Mouse (Mus musculus) embryonic facial prominence, embryonic 13.5 days (tissue): ENCODE results near the gene Cryzl2. TPM values are rescaled to one million over a fixed set of nuclear protein-coding genes. Genes with fewer than 3 reads are reported as not detected.

Source experiments
- ATAC-seq: fragments of 200-750 bp; cut with Nextera tagmentation; 2 replicates; pipeline ENCODE4 v1.8.0; 2017; ENCODE audit warnings: low read depth; ENCODE audit not compliant: insufficient number of reproducible peaks, insufficient read depth, low FRiP score, low TSS enrichment
- H3K27ac ChIP-seq: fragments of 300-500 bp; sonication (generic); 2 replicates; pipeline ENCODE4 v1.5.1; 2015; ENCODE audit warnings: moderate library complexity, mild to moderate bottlenecking, inconsistent platforms
- H3K27me3 ChIP-seq: fragments of 300-500 bp; sonication (generic); 2 replicates; pipeline ENCODE4 v1.6.1; 2015; ENCODE audit warnings: mild to moderate bottlenecking, inconsistent platforms
- H3K36me3 ChIP-seq: fragments of 300-500 bp; sonication (generic); 2 replicates; pipeline ENCODE4 v1.6.1; 2015; ENCODE audit warnings: mild to moderate bottlenecking, inconsistent platforms
- H3K4me1 ChIP-seq: fragments of 300-500 bp; sonication (generic); 2 replicates; pipeline ENCODE4 v1.6.1; 2015; ENCODE audit warnings: inconsistent platforms
- H3K4me2 ChIP-seq: fragments of 300-500 bp; sonication (generic); 2 replicates; pipeline ENCODE4 v1.6.1; 2015; ENCODE audit warnings: moderate library complexity, mild to moderate bottlenecking, inconsistent platforms
- H3K4me3 ChIP-seq: fragments of 300-500 bp; sonication (generic); 2 replicates; pipeline ENCODE4 v1.5.1; 2015; ENCODE audit warnings: mild to moderate bottlenecking, inconsistent platforms
- H3K9ac ChIP-seq: fragments of 300-500 bp; sonication (generic); 2 replicates; pipeline ENCODE4 v1.6.1; 2015; ENCODE audit warnings: mild to moderate bottlenecking, inconsistent platforms
- H3K9me3 ChIP-seq: fragments of 300-500 bp; sonication (generic); 2 replicates; pipeline ENCODE4 v1.6.1; 2016; ENCODE audit warnings: inconsistent platforms
- WGBS: fragments of 180-500 bp; shearing (Covaris S2); methylation state at CpG from one replicate; pipeline ENCODE4 v1.1.7; 2015; ENCODE audit warnings: mixed read lengths; 5-methylcytosine and 5-hydroxymethylcytosine counted together
- polyA plus RNA-seq: library from polyadenylated mRNA; unstranded; fragments of >200 nt; fragmentation: Nextera tagmentation; extraction: Ambion mirVana; gene quantifications from 2 replicates; pipeline ENCODE4 v1.2.1, GENCODE M21; 2015

Cryzl2 gene
- polyA plus RNA-seq, 1 experiment from 2014 or later: 9.3 TPM

DNA sequence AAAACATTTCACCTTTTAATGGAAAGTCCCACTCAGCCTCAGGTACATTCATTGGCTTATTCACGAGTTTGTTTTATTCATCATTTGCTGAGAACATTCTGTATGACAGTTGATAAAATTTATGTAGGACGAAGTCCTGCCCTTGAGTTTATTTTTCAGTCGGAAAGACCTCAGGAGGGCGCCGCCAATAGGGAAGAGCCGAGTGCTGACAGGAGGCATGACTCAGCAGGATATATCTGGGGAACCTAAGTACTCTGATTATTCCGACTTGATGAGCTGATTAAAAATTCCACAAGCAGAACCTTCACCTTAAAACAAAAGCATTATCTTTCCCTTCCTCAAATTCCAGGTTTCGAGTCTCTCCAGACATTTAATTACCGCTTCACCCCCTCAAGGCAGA is 21.7 kb downstream of the Cryzl2 start:
- WGBS: 17% methylated on average over 9 of the region's 9 CpGs
- H3K4me2 ChIP-seq: no peak overlapping the region
- H3K4me1 ChIP-seq: peaks cover 13% of the 10 kb centered on the region; the same call in 1 of the 2 replicates
- no peak overlapping the region for H3K9ac ChIP-seq
- no peaks in the 10 kb centered on the region for H3K27me3 ChIP-seq
- no peaks in the 10 kb centered on the region for H3K36me3 ChIP-seq
- H3K4me3 ChIP-seq: no peak overlapping the region
- no peaks in the 10 kb centered on the region for H3K9me3 ChIP-seq
- no peak for ATAC-seq
- no peak overlapping the region for H3K27ac ChIP-seq

DNA sequence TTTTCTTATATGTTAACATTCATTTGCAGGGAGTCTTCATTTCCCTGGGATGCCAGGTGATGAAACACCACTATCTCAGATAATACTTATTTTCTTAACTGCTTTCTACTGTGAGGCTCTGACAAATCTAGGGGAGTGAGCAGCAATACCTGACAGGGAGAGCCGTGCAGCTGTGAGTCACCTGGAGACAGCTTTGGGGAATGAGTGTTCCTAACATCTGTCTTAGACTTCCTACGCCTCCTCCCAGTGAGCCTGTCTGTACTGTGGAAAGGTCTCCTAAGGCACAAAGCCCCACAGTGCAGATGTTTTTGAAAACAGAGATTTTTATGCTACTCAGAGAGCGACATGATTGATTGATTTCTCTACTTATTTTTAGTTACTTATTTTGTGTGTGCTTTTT is 22.5 kb downstream of the Cryzl2 start:
- Histone ChIP-seq H3K9me3 (no peaks in the 10 kb centered on the region), H3K36me3 (no peaks in the 10 kb centered on the region), H3K27me3 (no peaks in the 10 kb centered on the region), H3K4me1 (peaks cover 13% of the 10 kb centered on the region; the same call in 1 of the 2 replicates), H3K9ac (no peak overlapping the region), H3K4me2 (no peak overlapping the region), H3K27ac (no peak overlapping the region), H3K4me3 (no peak overlapping the region)
- no peak for ATAC-seq
- 45% methylated on average over 3 of the region's 3 CpGs for WGBS

DNA sequence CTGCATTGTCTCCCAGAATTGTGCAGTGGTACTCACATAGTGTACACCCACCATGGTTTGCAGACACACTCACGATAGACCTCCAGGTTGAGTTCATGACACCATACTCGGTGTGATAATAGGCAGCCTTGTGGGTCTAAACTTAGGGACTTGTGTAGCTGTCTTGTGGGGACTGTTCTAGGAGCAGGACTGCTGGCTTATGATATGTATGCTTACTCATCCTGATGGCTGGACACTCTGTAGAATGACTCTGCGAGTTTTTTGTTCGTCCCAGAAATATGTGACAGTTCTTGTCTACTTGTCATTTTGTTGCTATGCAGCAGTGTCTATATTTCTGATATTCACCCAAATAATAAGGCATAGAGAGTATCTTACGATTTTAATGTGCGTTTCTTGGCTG is 23.3 kb downstream of the Cryzl2 start:
- Histone ChIP-seq H3K4me3 (no peak overlapping the region), H3K9me3 (no peaks in the 10 kb centered on the region), H3K9ac (no peak overlapping the region), H3K4me1 (peaks cover 13% of the 10 kb centered on the region; the same call in 1 of the 2 replicates), H3K27me3 (no peaks in the 10 kb centered on the region), H3K4me2 (no peak overlapping the region), H3K27ac (no peak overlapping the region), H3K36me3 (no peaks in the 10 kb centered on the region)
- ATAC-seq: no peak
- WGBS: 92% methylated on average over 6 of the region's 6 CpGs

DNA sequence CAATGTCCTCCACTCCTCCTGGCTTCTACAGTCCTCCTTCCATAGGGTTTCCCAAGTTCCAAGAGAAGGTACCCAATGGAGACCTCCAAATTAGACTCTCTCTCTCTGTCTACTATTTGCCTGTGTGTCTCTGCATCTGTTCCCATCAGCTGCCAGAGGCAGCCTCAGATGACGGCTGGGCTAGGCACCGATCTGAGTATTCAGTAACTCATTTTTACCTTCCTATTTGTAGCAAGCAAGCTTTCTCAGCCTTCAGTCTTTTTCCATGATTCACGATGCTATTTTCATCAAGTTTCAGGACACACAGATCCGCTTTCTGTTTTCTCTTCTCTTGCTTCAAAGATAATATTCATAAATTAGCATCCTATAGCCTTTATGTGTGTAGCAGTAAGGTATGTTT is 25.8 kb downstream of the Cryzl2 start:
- no peak overlapping the region for H3K9ac ChIP-seq
- no peak overlapping the region for H3K4me3 ChIP-seq
- no peaks in the 10 kb centered on the region for H3K36me3 ChIP-seq
- no peak for ATAC-seq
- H3K27me3 ChIP-seq: no peaks in the 10 kb centered on the region
- H3K4me2 ChIP-seq: no peak overlapping the region
- WGBS: 85% methylated on average over 4 of the region's 4 CpGs
- no peaks in the 10 kb centered on the region for H3K9me3 ChIP-seq
- peaks cover 13% of the 10 kb centered on the region; the same call in 1 of the 2 replicates for H3K4me1 ChIP-seq
- no peak overlapping the region for H3K27ac ChIP-seq

DNA sequence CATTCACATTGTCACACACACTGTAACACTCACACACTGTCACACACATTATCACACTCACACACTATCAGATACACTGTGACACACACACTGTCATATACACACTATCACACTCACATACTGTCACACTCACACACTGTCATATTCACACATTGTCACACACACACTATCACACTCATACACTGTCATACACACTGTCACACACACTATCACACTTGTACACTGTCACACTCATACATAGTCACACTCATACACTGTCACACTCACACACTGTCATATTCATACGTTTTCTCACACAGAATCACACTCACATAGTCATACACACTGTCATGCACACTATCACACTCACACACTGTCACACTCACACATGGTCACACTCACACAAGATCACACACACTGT is 42.3 kb downstream of the Cryzl2 start:
- no peaks in the 10 kb centered on the region for H3K9me3 ChIP-seq
- H3K9ac ChIP-seq: no peak overlapping the region
- H3K36me3 ChIP-seq: no peaks in the 10 kb centered on the region
- no peak overlapping the region for H3K27ac ChIP-seq
- no peak overlapping the region for H3K4me2 ChIP-seq
- no peak for ATAC-seq
- H3K27me3 ChIP-seq: no peaks in the 10 kb centered on the region; the same call in 1 of the 2 replicates
- WGBS: 83% methylated on average over 1 of the region's 1 CpGs
- no peak overlapping the region for H3K4me3 ChIP-seq
- H3K4me1 ChIP-seq: no peaks in the 10 kb centered on the region

DNA sequence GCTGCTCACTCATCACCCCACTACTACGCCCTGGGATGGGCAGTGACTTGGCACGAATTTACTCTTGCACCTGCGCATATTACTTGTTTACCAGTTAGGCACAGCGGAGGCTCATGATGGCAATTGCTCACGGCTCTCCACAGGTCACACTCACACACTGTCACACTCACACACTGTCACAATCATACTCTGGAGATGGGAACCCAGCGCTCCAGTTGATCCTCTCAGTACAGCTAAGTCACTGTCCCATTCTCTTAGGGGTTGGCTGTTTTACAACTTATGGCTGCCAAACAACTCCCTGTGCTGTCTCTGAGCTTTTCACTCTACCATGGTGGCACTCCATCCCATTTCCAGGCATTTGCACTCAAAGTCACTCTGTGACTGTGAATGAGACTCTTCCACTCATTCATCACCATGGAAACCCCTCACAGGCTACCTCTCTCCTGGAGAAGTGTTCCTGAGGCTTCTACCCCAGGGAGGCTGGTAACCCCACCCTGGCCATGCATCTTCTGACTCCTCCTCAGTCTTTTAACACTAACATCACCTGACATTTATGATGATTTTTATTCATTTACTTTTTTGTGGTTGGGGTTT is 43.1 kb downstream of the Cryzl2 start:
- Histone ChIP-seq H3K4me3 (no peak overlapping the region), H3K4me2 (no peak overlapping the region), H3K36me3 (no peaks in the 10 kb centered on the region), H3K9me3 (no peaks in the 10 kb centered on the region), H3K27ac (no peak overlapping the region), H3K27me3 (no peaks in the 10 kb centered on the region; the same call in 1 of the 2 replicates), H3K9ac (no peak overlapping the region), H3K4me1 (peaks cover 1% of the 10 kb centered on the region)
- WGBS: 90% methylated on average over 6 of the region's 6 CpGs
- ATAC-seq: no peak

DNA sequence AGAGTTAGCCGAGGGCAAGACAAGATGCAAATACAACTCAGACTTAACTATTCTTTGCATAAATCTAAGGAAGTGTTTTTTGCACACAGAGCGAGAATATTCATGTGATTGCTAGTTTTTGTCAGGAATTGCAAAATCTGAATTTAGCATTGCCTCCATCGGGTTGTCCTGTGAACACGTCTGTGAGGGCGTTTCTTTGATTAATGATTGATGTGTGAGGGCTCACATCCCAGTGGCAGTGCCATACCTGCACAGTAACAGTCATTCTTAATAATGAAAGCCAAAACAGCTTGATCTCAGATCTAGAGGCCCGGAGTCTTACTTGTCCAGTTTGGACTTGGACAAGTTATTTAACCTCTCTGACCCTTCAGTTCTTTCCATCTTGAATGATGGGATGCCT is 44.7 kb downstream of the Cryzl2 start:
- Histone ChIP-seq H3K27me3 (no peaks in the 10 kb centered on the region; the same call in 1 of the 2 replicates), H3K9me3 (no peaks in the 10 kb centered on the region), H3K27ac (no peak overlapping the region), H3K36me3 (no peaks in the 10 kb centered on the region), H3K9ac (no peak overlapping the region), H3K4me1 (peaks cover 9% of the 10 kb centered on the region), H3K4me3 (no peak overlapping the region), H3K4me2 (no peak overlapping the region)
- no peak for ATAC-seq
- WGBS: 88% methylated on average over 6 of the region's 6 CpGs

DNA sequence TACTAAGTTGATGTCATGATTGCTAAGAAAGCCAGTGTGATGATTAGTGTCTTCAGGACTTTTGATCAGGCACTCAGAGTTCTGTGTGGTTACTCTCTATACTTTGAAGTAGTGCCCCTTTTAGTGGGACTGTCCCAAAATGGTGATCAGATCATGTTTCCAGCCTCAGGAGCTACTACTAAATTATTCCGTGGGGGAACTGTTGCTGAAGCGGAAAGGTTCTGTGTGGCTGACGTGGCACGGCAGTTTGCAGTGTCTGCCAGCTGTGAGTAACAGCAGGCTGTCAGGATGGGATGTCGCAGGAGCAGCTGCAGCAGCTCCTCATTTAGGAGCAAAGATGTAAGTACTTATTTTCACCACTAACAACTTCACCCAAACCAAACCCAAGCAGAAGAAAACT is 48.1 kb downstream of the Cryzl2 start, which contains the start of gene Sec16b:
TSS of gene Sec16b (plus strand) at position 207 of the 400 bp plus-strand sequence.
- ATAC-seq: no peak
- Histone ChIP-seq H3K4me3 (no peak within 1 kb of the TSS), H3K36me3 (no peaks in the 10 kb centered on the region), H3K4me1 (peaks cover 13% of the 10 kb centered on the region), H3K4me2 (peak within 1 kb of the TSS; percentile 32), H3K27ac (peak within 1 kb of the TSS; percentile 7; the same call in 1 of the 2 replicates), H3K9ac (no peak within 1 kb of the TSS), H3K27me3 (peaks cover 2% of the 10 kb centered on the region; the same call in 1 of the 2 replicates), H3K9me3 (no peaks in the 10 kb centered on the region)
- 9% methylated on average over 5 of the region's 5 CpGs for WGBS

DNA sequence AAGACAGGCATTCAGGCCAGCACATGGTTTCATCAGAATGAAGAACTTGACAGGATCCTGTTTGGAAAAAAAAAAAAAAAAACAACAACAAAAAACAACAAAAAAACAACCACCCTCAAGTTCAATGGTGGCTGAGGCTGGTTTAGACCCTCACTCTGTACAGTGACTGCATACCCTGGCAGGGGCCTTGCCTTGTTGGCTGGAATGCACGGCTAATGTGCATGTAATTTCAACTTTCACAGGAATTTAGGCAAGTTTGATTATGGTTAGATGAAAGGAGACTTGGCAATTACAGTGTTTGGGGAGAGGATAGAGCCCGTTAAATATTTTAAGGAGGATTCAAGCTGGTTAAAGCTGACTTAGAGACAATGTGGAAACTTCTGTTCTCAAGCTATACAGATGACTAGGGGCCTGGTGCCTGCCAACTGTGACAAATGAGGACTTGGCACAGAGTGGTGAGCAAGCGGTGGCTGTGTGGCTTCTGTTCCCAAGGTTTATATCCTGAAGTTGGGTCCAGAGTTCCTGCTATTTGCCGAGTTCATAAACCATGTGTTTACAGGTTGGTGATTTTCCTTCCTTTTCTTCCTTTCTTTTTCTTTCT is 48.7 kb downstream of the Cryzl2 start:
- Histone ChIP-seq H3K36me3 (no peaks in the 10 kb centered on the region), H3K27me3 (peaks cover 2% of the 10 kb centered on the region; the same call in 1 of the 2 replicates), H3K4me2 (peak overlapping the region; percentile 32), H3K9ac (no peak overlapping the region), H3K27ac (0 out of 2 replicates have a peak overlapping the region, but pooled peaks have one; percentile 7), H3K4me1 (peaks cover 13% of the 10 kb centered on the region), H3K9me3 (no peaks in the 10 kb centered on the region), H3K4me3 (no peak overlapping the region)
- no peak for ATAC-seq
- 26% methylated on average over 4 of the region's 4 CpGs for WGBS

DNA sequence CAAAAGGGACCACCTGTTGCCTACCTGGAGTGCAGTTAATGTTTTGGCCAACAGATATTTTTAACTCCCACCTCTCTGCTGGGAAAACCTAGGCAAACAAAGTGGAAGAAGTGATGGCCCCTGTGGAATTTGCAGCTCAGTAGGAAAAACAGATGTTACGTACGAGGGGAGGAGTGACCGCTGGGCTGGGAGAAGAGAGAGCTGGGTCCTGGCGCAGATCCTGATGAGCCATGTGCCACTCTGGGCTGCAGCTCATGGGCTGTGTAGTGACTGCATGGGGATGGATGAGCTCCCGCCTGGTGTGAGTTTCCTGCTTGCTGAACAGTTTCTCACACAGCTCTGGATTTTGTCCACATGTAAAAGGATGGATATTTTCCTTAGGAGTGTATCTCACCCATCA is 49.4 kb downstream of the Cryzl2 start:
- Histone ChIP-seq H3K4me3 (no peak overlapping the region), H3K9me3 (no peaks in the 10 kb centered on the region), H3K4me2 (peak overlapping the region; percentile 22; the same call in 1 of the 2 replicates), H3K9ac (no peak overlapping the region), H3K4me1 (peaks cover 13% of the 10 kb centered on the region), H3K27ac (0 out of 2 replicates have a peak overlapping the region, but pooled peaks have one; percentile 4), H3K27me3 (peaks cover 2% of the 10 kb centered on the region; the same call in 1 of the 2 replicates), H3K36me3 (no peaks in the 10 kb centered on the region)
- 52% methylated on average over 5 of the region's 5 CpGs for WGBS
- ATAC-seq: no peak

DNA sequence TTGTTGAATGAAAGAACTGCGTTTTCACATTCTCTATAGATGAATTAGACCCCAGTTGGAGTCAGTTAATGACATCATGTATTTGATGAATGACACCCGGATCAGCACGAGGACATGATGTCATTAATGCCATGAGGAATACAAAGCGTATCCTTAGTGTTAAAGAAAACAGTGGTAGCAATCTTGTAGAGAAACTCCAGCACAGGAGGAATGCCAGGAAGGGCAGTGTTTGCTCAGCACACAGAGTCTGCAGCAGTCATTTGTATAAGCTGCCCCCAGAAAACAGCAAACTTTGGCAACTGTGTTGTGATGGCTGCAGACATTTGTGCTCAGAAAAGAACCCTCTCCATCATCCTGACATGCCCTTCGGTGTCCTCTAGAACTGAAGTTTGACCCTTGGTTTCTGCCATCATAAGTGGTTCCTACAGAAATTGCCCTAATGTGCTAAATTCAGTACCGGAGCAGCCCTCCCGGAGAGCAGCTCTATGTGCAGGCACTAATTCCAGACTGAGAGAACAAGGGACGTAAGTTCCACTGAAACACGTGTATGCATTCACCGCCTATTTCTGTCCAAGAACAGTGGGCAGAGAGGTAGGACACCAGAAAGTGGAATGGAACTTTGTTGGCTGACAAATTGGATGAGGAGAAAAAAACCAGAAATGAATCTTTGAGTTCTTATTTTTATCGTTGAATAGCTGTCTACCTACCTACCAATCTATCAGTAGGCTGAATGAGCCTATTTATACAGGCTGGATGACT is 54.5 kb downstream of the Cryzl2 start:
- Histone ChIP-seq H3K27ac (no peak overlapping the region), H3K4me1 (peaks cover 10% of the 10 kb centered on the region), H3K27me3 (peaks cover 2% of the 10 kb centered on the region; the same call in 1 of the 2 replicates), H3K4me3 (no peak overlapping the region), H3K9ac (no peak overlapping the region), H3K36me3 (no peaks in the 10 kb centered on the region), H3K4me2 (no peak overlapping the region), H3K9me3 (no peaks in the 10 kb centered on the region)
- 87% methylated on average over 11 of the region's 11 CpGs for WGBS
- no peak for ATAC-seq
